Mouse (Mus musculus) stomach, embryonic 16.5 days (tissue): Measurements from ENCODE around the gene Col6a1. TPM values are rescaled to one million over a fixed set of nuclear protein-coding genes. Genes with fewer than 3 reads are reported as not detected.

Experiments
- ATAC-seq: fragments of 200-750 bp; cut with Nextera tagmentation; 2 replicates; pipeline ENCODE4 v1.8.0; 2017; ENCODE audit warnings: moderate number of reproducible peaks, moderate TSS enrichment; ENCODE audit not compliant: insufficient read depth, low FRiP score
- H3K27ac ChIP-seq: fragments of 300-500 bp; sonication (generic); 2 replicates; pipeline ENCODE4 v1.5.1; 2014; ENCODE audit warnings: low read length
- H3K27me3 ChIP-seq: fragments of 300-500 bp; sonication (generic); 2 replicates; pipeline ENCODE4 v1.6.1; 2014; ENCODE audit warnings: low read length, control low read depth, mixed read lengths; ENCODE audit not compliant: control insufficient read depth, insufficient read depth
- H3K36me3 ChIP-seq: fragments of 300-500 bp; sonication (generic); 2 replicates; pipeline ENCODE4 v1.6.1; 2014; ENCODE audit warnings: low read length; ENCODE audit not compliant: control insufficient read depth, insufficient read depth
- H3K4me1 ChIP-seq: fragments of 300-500 bp; sonication (generic); 2 replicates; pipeline ENCODE4 v1.6.1; 2014; ENCODE audit warnings: low read length, control low read depth, mixed read lengths; ENCODE audit not compliant: control insufficient read depth, insufficient read depth
- H3K4me2 ChIP-seq: fragments of 300-500 bp; sonication (generic); 2 replicates; pipeline ENCODE4 v1.6.1; 2014; ENCODE audit warnings: low read depth, low read length, mixed read lengths
- H3K4me3 ChIP-seq: fragments of 300-500 bp; sonication (generic); replicated peaks from 2 replicates; pipeline ENCODE4 v1.5.1; 2014; ENCODE audit warnings: mild to moderate bottlenecking, low read length
- H3K9ac ChIP-seq: fragments of 300-500 bp; sonication (generic); 2 replicates; pipeline ENCODE4 v1.6.1; 2014; ENCODE audit warnings: low read length
- H3K9me3 ChIP-seq: fragments of 300-500 bp; sonication (generic); replicated peaks from 2 replicates; pipeline ENCODE4 v1.6.1; 2016; ENCODE audit warnings: low read length, control low read depth; ENCODE audit not compliant: control insufficient read depth
- WGBS: fragments of 180-500 bp; shearing (Covaris S2); extraction: QIAGEN DNeasy Blood & Tissue Kit; methylation state at CpG from one replicate; pipeline ENCODE4 v1.1.7; 2014; 5-methylcytosine and 5-hydroxymethylcytosine counted together
- polyA plus RNA-seq: library from polyadenylated mRNA; unstranded; fragments of >200 nt; fragmentation: Nextera tagmentation; extraction: Ambion mirVana; gene quantifications from 2 replicates; pipeline ENCODE4 v1.2.1, GENCODE M21; 2015

Gene Col6a1
- polyA plus RNA-seq, 1 experiment from 2014 or later: 433 TPM

- Histone ChIP-seq H3K9me3 (peaks cover 10% of the 10 kb centered on the region), H3K4me2 (no peak overlapping the region), H3K9ac (no peak overlapping the region; the same call in 1 of the 2 replicates), H3K4me1 (peaks cover 8% of the 10 kb centered on the region; the same call in 1 of the 2 replicates), H3K27me3 (no peaks in the 10 kb centered on the region), H3K4me3 (no peak overlapping the region), H3K27ac (peak overlapping the region; percentile 89), H3K36me3 (no peaks in the 10 kb centered on the region)
- 59% methylated on average over 20 of the region's 20 CpGs for WGBS
- peak; percentile 91 for ATAC-seq
Observed at GRCm38 (mm10) chr10:76664156-76665115, 61.5 kb downstream of the Col6a1 start.

Other genes with a start within 250 kb of the Col6a1 start
- 48.6 and 49.1 TPM in 2 replicates for gene Lss, start 194.6 kb downstream of the Col6a1 start, polyA plus RNA-seq
- gene Spatc1l, start 163.9 kb downstream of the Col6a1 start, polyA plus RNA-seq: 0.21 TPM in 1 of 2 replicates, not detected in the other
- 1.8 and 2.4 TPM in 2 replicates for gene Ftcd, start 150.5 kb downstream of the Col6a1 start, polyA plus RNA-seq
- gene Col6a2, start 102.5 kb downstream of the Col6a1 start, polyA plus RNA-seq: 263 and 287 TPM in 2 replicates
- gene Pcbp3, start 235.7 kb upstream of the Col6a1 start, polyA plus RNA-seq: 37.3 and 41.8 TPM in 2 replicates